Mouse (Mus musculus): ENCODE measurements around the gene Ccdc92b.

DNA sequence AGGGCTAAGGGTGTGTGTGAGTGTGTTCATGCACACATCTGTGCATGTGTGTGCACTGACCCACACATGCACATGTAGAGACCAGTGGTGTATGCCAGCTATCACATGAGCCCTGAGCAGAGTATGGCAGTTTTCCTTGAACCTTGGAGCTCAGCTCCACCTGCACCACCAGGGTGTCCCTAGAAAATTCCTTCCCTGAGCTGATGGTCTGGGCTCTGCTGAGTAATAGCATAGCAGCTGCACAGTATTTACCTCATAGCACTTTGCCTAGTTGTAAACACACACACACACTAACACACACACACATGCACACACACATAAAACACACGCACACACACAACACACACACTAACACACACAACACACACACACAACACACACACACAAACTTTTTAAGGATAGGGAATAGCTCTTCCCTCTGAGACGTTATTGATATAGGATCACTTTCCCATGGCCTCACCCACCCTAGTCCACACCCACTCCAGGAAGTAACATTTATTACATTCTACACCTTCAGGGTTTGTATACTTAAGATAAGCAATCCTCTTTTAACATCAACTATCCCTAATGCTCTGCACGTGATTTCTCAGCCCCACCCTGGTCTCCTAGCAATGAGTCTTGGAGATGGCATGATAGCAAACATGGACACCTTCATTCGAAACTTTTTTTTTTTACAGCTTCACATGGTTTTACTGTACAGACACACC is 22.0 kb upstream of the Ccdc92b start:
- TF ChIP-seq CTCF (IDR thresholded peaks at IDR 0.05; ENCODE audit: low read depth, low read length) (no peak), TAL1 (conservative IDR thresholded peaks at IDR 0.05; ENCODE audit: low read depth, low read length) (no peak), GATA2 (IDR thresholded peaks at IDR 0.05; ENCODE audit: borderline replicate concordance, low read depth, low read length) (no peak), GATA1 (IDR thresholded peaks at IDR 0.05; ENCODE audit: borderline replicate concordance, low read length) (no peak), POLR2AphosphoS5 (IDR thresholded peaks at IDR 0.05; ENCODE audit: insufficient replicate concordance, low read depth, low read length) (no peak)

Data from G1E (cell line).